Mouse (Mus musculus) embryonic facial prominence, embryonic 14.5 days (tissue): Measurements from ENCODE around the gene Rwdd4a. TPM values are rescaled to one million over a fixed set of nuclear protein-coding genes. Genes with fewer than 3 reads are reported as not detected.

Source experiments
- ATAC-seq: fragments of 200-750 bp; cut with Nextera tagmentation; 2 replicates; pipeline ENCODE4 v1.8.0; 2017; ENCODE audit warnings: low read depth, moderate number of reproducible peaks, moderate TSS enrichment
- DNase-seq: peaks from one replicate; pipeline ENCODE4 v3.0.0-alpha.2; 2015; ENCODE audit warnings: low spot score
- H3K27ac ChIP-seq: fragments of 300-500 bp; sonication (generic); replicated peaks from 2 replicates; pipeline ENCODE4 v1.5.1; 2014; ENCODE audit warnings: low read depth, mild to moderate bottlenecking, low read length, moderate library complexity
- H3K27me3 ChIP-seq: fragments of 300-500 bp; sonication (generic); replicated peaks from 2 replicates; pipeline ENCODE4 v1.6.1; 2014; ENCODE audit warnings: low read length; ENCODE audit not compliant: control insufficient read depth, insufficient read depth
- H3K36me3 ChIP-seq: fragments of 300-500 bp; sonication (generic); 2 replicates; pipeline ENCODE4 v1.6.1; 2014; ENCODE audit warnings: low read length, mixed read lengths; ENCODE audit not compliant: control insufficient read depth, insufficient read depth
- H3K4me1 ChIP-seq: fragments of 300-500 bp; sonication (generic); 2 replicates; pipeline ENCODE4 v1.6.1; 2014; ENCODE audit warnings: antibody characterized with exemption, low read length; ENCODE audit not compliant: control insufficient read depth, insufficient read depth
- H3K4me2 ChIP-seq: fragments of 300-500 bp; sonication (generic); 2 replicates; pipeline ENCODE4 v1.6.1; 2014; ENCODE audit warnings: low read depth, mild to moderate bottlenecking, low read length, moderate library complexity, mixed read lengths
- H3K4me3 ChIP-seq: fragments of 300-500 bp; sonication (generic); 2 replicates; pipeline ENCODE4 v1.5.1; 2014; ENCODE audit warnings: low read depth, mild to moderate bottlenecking, low read length
- H3K9ac ChIP-seq: fragments of 300-500 bp; sonication (generic); 2 replicates; pipeline ENCODE4 v1.6.1; 2014; ENCODE audit warnings: low read depth, mild to moderate bottlenecking, low read length, moderate library complexity, mixed read lengths
- H3K9me3 ChIP-seq: fragments of 300-500 bp; sonication (generic); 2 replicates; pipeline ENCODE4 v1.6.1; 2016; ENCODE audit warnings: low read length; ENCODE audit not compliant: control insufficient read depth
- WGBS: fragments of 180-500 bp; shearing (Covaris S2); extraction: QIAGEN DNeasy Blood & Tissue Kit; methylation state at CpG from one replicate; pipeline ENCODE4 v1.1.7; 2014; 5-methylcytosine and 5-hydroxymethylcytosine counted together
- polyA plus RNA-seq: library from polyadenylated mRNA; unstranded; fragments of >200 nt; fragmentation: Nextera tagmentation; extraction: Ambion mirVana; gene quantifications from 2 replicates; pipeline ENCODE4 v1.2.1, GENCODE M21; 2014

Rwdd4a gene
- polyA plus RNA-seq, 1 experiment from 2014 or later, result 42.1 TPM

DNA sequence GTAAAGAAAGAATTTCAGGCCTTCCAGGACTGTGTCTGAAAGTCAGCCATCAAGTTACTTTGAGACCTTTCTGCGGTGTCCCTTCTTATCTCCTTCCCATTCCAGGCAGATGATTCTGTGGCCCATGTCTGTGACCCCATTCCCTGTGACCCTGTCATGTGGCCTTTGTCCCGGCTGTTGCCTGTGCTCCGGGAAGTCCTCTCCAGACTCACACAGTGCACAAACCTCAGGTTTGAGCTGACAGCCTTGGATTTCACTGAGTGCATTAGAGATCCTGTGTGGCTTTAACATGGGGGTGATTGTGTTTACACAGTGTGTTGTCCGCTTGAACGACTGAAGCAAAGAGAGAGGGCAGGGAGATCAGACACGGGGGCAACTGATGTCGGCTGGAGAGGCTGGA lies 24.8 kb downstream of the Rwdd4a start:
- ATAC-seq, result no peak
- H3K4me3 ChIP-seq, result no peak overlapping the region
- no peaks in the 10 kb centered on the region for H3K4me1 ChIP-seq
- H3K36me3 ChIP-seq, result peaks cover 5% of the 10 kb centered on the region; the same call in 1 of the 2 replicates
- H3K27me3 ChIP-seq, result no peaks in the 10 kb centered on the region
- no peak overlapping the region for H3K4me2 ChIP-seq
- WGBS, result 54% methylated on average over 7 of the region's 7 CpGs
- H3K27ac ChIP-seq, result no peak overlapping the region
- H3K9me3 ChIP-seq, result no peaks in the 10 kb centered on the region
- no peak for DNase-seq
- H3K9ac ChIP-seq, result no peak overlapping the region

GRCm38 (mm10) chr8:47560801-47561200 lies 27.3 kb downstream of the Rwdd4a start:
- Histone ChIP-seq H3K4me3 (no peak overlapping the region), H3K9ac (no peak overlapping the region), H3K4me1 (no peaks in the 10 kb centered on the region), H3K27me3 (no peaks in the 10 kb centered on the region), H3K27ac (no peak overlapping the region), H3K36me3 (no peaks in the 10 kb centered on the region), H3K4me2 (no peak overlapping the region), H3K9me3 (0 out of 2 replicates have a peak, but pooled peaks cover 2% of the 10 kb centered on the region)
- ATAC-seq (no peak), DNase-seq (no peak)
- 90% methylated on average over 7 of the region's 7 CpGs for WGBS

DNA sequence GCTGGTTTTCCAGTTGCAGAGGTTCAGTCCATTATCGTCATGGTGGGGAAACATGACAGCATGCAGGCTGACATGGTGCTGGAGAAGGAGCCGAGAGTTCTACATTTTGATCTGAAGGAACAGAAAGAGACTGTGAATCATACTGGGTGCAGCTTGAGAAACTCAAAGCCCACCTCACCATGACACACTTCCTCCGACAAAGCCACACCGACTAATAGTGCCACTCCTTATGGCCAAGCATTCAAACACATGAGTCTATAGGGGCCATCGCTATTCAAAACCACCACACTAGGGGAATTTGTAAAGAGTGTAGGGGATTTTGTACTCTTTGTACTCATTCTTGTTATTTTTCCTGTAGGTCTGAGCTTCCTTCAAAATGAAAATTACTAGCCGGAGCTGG lies 33.1 kb downstream of the Rwdd4a start:
- Histone ChIP-seq H3K27me3 (no peaks in the 10 kb centered on the region), H3K36me3 (no peaks in the 10 kb centered on the region), H3K4me1 (no peaks in the 10 kb centered on the region), H3K4me3 (no peak overlapping the region), H3K9ac (no peak overlapping the region), H3K9me3 (0 out of 2 replicates have a peak, but pooled peaks cover 3% of the 10 kb centered on the region), H3K27ac (no peak overlapping the region), H3K4me2 (no peak overlapping the region)
- 92% methylated on average over 6 of the region's 6 CpGs for WGBS
- DNase-seq (no peak), ATAC-seq (no peak)

- no peak overlapping the region for H3K4me2 ChIP-seq
- no peaks in the 10 kb centered on the region for H3K4me1 ChIP-seq
- WGBS, result 75% methylated on average over 5 of the region's 5 CpGs
- H3K4me3 ChIP-seq, result no peak overlapping the region
- DNase-seq (peak; percentile 22), ATAC-seq (no peak)
- H3K9ac ChIP-seq, result no peak overlapping the region
- H3K9me3 ChIP-seq, result 0 out of 2 replicates have a peak, but pooled peaks cover 3% of the 10 kb centered on the region
- no peaks in the 10 kb centered on the region for H3K36me3 ChIP-seq
- no peaks in the 10 kb centered on the region for H3K27me3 ChIP-seq
- H3K27ac ChIP-seq, result no peak overlapping the region
Observed at GRCm38 (mm10) chr8:47568098-47568497, 34.6 kb downstream of the Rwdd4a start.

DNA sequence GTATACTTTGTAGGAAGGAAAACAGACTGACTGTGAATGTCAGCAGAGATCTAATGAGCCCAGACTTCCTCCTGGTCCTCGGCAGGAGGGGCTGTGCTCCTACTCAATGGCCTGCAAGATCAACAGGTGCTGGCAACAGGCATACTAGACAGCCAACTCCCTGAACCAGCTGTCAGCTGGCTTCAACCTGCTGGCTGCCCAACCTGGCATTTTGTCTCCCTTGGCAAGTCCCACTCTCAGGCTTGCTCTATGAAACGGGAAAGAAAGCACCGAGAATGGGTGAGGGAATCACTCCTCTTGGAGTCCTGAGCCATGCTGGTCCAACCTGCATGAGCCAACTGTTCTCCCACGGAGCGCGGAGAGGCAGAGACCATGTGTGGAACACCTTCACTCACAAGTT lies 36.7 kb downstream of the Rwdd4a start:
- ATAC-seq (no peak), DNase-seq (no peak)
- Histone ChIP-seq H3K36me3 (no peaks in the 10 kb centered on the region), H3K27me3 (no peaks in the 10 kb centered on the region), H3K4me2 (no peak overlapping the region), H3K4me1 (no peaks in the 10 kb centered on the region), H3K9me3 (0 out of 2 replicates have a peak, but pooled peaks cover 3% of the 10 kb centered on the region), H3K9ac (no peak overlapping the region), H3K27ac (no peak overlapping the region), H3K4me3 (no peak overlapping the region)
- WGBS, result 88% methylated on average over 6 of the region's 6 CpGs

DNA sequence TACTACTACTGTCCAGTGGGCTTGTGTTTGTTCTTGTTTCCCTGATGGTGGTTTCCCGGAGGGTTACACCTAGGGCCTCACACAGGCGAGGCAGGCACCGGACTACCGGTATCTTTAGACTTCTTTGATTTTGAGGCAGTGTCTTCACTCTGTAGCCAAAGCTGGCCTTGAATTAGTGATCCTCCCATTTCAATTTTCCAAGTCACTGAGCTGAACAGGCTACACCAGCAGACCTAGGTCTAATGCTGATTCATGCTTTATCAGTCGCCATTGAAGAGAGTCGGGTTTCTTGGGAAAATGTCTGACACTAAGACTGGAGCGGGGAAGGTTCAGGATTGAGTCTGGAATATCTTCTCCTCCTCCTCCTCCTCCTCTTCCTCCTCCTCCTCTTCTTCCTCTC lies 40.0 kb downstream of the Rwdd4a start:
- Histone ChIP-seq H3K9ac (no peak overlapping the region), H3K27ac (no peak overlapping the region), H3K4me1 (no peaks in the 10 kb centered on the region), H3K4me2 (no peak overlapping the region), H3K9me3 (peaks cover 7% of the 10 kb centered on the region; the same call in 1 of the 2 replicates), H3K4me3 (no peak overlapping the region), H3K36me3 (no peaks in the 10 kb centered on the region), H3K27me3 (no peaks in the 10 kb centered on the region)
- ATAC-seq (no peak), DNase-seq (no peak)
- WGBS, result 82% methylated on average over 7 of the region's 7 CpGs

DNA sequence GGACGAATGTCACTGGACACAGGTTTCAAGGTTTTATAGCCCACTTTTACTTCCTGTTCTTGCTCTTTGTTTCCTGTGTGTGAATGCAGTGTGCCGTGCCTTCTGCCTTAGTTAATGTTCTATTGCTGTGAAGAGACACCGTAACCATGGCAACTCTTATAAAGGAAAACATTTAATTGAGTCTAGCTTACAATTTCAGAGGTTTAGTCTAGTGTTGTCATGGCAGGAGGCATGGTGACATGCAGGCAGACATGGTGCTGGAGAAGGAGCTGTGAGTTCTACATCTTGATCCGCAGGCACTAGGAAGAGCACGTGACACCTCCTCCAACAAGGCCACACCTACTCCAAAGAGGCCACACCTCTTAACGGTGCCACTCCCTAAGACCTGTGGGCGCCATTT lies 48.0 kb downstream of the Rwdd4a start:
- no peak overlapping the region for H3K27ac ChIP-seq
- ATAC-seq, result no peak
- H3K4me1 ChIP-seq, result no peaks in the 10 kb centered on the region
- H3K9ac ChIP-seq, result no peak overlapping the region
- no peaks in the 10 kb centered on the region for H3K27me3 ChIP-seq
- H3K4me3 ChIP-seq, result no peak overlapping the region
- H3K4me2 ChIP-seq, result no peak overlapping the region
- H3K36me3 ChIP-seq, result no peaks in the 10 kb centered on the region
- DNase-seq, result no peak
- WGBS, result 81% methylated on average over 7 of the region's 7 CpGs
- no peaks in the 10 kb centered on the region for H3K9me3 ChIP-seq

DNA sequence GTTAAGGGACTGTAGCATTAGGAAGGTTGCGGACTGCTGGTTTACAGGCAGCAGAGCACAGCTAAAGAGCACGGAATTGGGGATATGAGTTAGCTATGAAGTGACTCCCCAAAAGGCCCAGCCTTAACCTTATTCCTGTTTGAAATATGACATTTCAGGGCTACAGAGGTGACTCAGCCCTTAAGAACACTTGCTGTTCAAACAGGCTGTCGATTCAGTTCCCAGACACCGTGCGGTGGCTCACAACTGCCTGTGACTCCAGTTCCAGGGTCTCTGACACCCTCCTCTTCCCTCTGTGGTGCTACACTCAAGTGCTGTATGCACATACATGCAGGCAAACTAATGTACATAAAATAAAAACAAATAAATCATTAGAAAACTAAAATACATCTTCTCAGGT lies 55.2 kb downstream of the Rwdd4a start:
- no peaks in the 10 kb centered on the region for H3K9me3 ChIP-seq
- no peaks in the 10 kb centered on the region for H3K36me3 ChIP-seq
- WGBS, result 89% methylated on average over 5 of the region's 5 CpGs

GRCm38 (mm10) chr8:47590400-47590799 lies 56.9 kb downstream of the Rwdd4a start:
- no peak overlapping the region for H3K27ac ChIP-seq
- H3K9ac ChIP-seq, result no peak overlapping the region
- H3K27me3 ChIP-seq, result no peaks in the 10 kb centered on the region
- no peaks in the 10 kb centered on the region for H3K36me3 ChIP-seq
- H3K4me3 ChIP-seq, result no peak overlapping the region
- DNase-seq (no peak), ATAC-seq (no peak)
- no peak overlapping the region for H3K4me2 ChIP-seq
- WGBS, result 77% methylated on average over 10 of the region's 10 CpGs
- no peaks in the 10 kb centered on the region for H3K9me3 ChIP-seq
- H3K4me1 ChIP-seq, result no peaks in the 10 kb centered on the region

More for the DNA sequence above, 55.2 kb downstream of the Rwdd4a start:
- Histone ChIP-seq H3K4me1 (no peaks in the 10 kb centered on the region), H3K4me3 (no peak overlapping the region), H3K4me2 (no peak overlapping the region), H3K9ac (no peak overlapping the region), H3K27ac (no peak overlapping the region), H3K27me3 (no peaks in the 10 kb centered on the region)
- ATAC-seq (no peak), DNase-seq (no peak)
